Mouse (Mus musculus): ENCODE data around the gene Ing1.

Ing1 gene

GRCm38 (mm10) chr8:11585513-11586373 is 30.4 kb downstream of the Ing1 start:
- DNase-seq (ENCODE audit: extremely low spot score) = peak; percentile 25

GRCm38 (mm10) chr8:11586374-11586745 is 31.0 kb downstream of the Ing1 start:
- DNase-seq (ENCODE audit: extremely low spot score) = no peak

DNA sequence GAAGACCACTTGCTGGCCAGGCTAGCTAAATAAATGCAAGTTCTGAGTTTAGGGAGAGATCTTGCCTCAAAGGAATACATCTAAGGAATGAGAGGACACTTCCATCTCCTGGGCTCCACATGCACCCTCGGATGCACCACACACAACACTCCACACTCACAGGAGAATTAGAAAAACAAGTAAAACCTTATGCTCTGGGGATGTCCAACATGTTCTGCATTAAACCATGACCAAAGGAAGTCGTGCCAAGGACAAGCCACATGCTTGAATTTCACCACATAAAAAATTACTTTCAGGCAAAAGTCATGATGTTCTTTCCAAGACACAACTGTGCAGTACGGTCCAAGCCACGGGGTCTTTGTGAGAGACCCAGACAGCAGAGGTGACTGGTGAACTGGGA is 36.5 kb downstream of the Ing1 start:
- no peak for DNase-seq (ENCODE audit: extremely low spot score)

DNA sequence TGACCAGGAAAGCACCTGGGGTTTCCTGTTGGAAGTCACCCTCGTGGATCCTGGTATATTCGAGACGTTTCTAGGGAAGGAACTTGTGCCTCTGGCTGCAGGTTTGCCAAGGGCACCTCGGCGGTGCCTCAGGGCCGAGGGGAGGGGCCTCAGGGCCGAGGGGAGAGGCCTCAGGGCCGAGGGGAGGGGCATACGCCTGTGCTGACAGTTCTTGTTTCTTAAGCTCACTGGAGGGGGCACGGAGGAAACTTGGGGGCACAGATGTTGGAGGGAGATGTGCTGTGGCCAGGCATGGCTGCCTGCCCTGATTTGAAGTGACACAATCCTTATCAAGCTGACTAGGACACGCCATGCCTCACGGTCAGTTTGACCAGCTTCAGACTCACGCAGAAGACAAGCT is 36.9 kb downstream of the Ing1 start:
- DNase-seq (ENCODE audit: extremely low spot score) = no peak

DNA sequence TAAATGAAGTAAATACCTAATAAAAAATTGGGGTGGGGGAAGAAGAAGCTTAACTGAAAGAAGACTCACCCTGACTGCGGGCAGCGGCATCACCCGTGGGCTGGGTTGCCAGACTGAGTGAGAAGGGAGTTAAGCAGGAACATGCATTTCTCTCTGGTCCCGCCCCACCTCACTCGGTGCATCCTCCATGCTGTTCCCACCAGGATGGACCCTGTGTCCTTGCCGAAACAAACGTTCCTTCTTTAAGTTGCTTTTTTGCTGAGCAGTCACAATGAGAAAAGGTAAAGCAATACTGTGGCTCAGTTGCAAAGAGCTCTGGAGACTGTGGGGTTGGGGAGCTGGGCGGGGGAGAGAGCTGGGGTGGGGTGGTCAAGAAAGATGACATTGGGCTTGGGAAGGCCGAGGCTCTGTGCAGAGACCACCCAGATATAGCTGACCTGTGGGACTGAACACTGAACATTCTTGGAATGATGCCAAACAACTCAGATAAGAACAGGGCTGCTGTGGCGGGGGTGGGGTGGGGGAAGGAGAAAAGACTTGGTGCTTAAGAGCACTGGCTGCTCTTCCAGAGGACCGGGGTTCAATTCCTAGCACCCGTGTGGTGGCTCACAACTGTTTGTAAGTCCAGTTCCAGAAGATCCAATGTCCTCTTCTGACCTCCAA is 38.0 kb downstream of the Ing1 start:
- no peak for DNase-seq (ENCODE audit: extremely low spot score)

DNA sequence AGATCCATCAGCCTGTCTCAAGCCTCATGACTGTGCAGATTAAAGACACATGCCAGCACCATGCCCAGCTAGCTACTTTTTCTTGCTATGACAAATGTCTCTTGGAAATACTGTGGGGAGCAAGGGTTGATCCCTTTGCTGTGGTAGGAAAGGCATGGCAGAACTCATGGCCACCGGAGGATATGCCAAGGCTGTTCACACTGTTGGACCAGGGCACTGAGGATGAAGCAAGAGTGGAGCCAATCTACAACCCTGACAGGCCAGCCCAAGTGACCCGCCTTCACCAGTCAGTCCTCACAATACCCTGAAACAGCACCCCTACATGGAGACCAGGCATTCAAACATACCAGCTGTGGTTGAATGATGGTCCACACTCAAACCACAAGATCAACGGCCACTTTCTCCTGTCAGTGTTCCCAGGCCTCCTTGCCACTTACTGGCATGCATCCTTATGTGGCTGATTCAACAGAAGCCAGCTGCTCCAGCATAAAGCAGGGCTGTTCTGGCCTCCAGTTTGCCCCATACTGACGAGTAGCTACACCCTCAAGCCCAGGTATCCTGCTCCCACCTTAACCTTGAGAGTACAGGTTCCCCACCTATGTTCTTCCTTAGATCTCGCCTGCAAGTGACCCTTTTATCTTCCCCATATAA is 45.1 kb downstream of the Ing1 start:
- DNase-seq (ENCODE audit: extremely low spot score) = no peak

DNA sequence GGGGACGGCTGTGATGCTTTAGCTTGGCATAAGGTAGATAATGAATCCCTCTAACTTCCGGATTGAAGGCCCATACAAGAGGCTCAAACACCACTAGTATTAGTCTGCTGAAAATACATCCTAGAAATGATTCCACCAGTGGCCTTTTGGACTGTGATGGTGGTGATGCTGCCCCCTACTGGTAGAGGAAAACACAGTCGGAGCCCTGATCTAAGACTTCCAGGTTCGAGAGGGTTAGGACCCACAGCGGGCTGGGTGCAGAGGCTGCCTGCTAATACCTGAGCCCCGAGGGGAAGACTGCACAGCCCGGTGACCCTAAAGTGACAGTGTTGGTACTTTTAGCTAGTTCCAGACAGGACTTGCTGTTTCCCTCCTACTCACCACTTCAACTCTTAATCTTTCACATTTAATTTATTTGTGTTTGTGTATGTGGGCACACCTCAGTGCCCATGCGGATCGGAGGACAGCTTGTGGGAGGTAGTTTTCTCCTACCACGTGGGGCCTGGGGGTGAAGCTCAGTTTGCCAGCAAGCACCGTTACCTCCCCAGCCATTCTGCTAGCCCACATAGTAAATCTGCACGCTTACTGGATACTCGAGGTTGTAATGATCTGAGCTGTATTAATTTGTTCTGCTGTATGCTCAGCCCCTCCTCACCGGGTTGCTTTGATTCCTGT is 46.8 kb downstream of the Ing1 start:
- peak; percentile 71 for DNase-seq (ENCODE audit: extremely low spot score)

DNA sequence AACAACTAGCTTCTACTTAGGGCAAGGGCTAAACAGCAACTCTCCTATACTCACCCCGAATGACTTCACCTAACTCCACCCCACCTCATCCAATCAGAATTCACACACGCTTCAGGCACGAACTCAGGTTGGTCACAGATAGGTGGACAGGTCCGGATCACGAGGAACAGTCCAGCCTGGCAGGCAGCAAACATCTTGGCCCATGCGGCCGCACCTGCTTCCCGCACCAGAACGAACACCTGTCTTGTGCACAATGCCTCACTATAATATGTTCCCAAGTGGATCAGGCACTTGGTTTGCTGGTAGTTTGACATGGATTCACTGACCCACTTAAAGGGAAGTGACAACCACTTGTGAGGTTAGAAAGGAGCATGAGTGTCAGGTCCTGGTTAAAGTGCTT is 53.5 kb downstream of the Ing1 start:
- DNase-seq (ENCODE audit: extremely low spot score) = no peak
